Mouse (Mus musculus): Measurements from ENCODE around the gene N4bp2.

The N4bp2 gene

DNA sequence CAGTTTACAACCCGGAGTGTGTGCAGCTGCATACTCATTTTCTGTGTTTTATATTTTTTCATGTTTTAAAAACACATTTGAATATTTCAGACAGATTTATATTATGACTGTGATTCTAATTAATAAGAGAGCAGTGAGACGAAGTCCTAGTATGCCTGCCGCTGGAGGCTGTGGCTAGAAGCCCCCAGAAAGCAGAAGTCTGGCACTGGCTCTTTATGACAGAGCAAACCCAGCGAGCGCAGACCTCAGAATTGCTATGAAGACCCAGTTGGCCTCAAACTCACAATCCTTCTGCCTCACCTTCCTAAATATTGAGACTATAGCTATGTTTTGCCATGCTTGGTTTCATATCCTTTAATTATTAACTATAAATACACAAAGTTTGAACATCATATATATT lies 64.9 kb downstream of the N4bp2 start:
- DNase-seq (ENCODE audit: low read depth, low spot score) = no peak

DNA sequence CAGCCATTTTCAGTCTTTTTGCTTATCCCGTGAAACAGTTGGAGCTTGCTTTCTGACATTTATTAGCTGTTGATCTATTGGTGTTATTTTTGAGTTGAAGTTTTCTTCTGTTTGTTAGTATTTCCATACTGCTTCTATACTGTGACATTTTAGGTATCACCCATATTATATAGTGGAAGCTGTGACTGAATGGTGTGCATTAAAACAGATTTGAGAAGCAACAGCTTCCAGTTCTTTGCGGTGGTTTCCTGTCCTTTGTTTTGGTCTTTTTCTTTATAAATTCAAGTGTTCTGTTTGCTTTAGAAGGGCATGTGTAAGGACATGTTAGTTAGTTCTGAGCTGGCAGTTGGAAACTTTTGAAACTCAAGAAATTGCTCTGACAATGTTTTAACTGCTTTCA lies 65.7 kb downstream of the N4bp2 start:
- no peak for DNase-seq (ENCODE audit: low read depth, low spot score)

DNA sequence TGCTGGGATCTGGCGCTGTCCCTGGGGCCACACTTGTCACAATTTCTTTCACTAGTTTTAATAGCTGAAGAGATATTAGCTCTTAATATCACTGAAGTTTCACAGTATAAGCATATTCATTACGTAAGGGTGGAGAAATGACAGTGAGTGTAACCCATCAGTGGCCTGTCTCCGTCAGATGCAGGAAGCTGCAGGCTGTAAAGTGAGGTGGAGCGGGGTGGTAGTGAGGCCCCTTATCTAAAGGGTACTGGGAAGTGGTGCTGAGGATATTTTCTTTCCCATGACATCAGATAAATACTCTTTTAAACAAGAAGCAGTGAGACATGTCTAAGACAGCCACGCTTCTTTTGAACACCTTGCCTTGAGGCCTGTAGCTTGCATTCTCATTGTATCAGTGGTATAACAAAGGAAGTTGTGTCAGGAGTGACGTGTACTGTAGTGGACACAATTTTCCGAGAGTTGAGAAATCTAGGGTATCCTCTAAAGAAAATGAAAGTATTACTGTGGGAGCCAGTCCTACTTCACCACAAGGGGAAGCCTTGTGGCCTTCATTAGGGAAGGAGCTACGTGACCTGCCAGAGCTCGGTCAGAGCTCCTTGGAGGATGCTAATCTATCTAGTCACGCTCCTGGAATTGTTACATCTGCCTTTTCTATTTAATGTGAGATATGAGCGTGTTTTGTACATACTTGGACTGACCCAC lies 68.7 kb downstream of the N4bp2 start:
- no peak for DNase-seq (ENCODE audit: low read depth, low spot score)

DNA sequence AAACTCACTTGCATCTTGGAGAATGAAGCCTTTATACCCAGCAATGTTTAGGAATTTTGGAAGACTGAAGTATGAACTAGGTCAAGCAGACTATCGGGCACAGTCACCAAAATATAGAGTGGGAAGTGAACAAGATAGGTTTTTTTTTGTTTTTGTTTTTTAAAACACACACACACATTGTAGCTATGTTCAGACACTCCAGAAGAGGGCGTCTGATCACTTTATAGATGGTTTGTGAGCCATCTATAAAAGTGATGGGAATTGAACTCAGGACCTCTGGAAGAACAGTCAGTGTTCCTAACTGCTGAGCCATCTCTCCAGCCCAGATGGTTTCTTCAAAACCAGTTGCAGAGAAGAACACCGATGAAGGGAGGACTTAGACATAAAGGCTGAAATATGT lies 69.8 kb downstream of the N4bp2 start:
- DNase-seq (ENCODE audit: low read depth, low spot score) = no peak

DNA sequence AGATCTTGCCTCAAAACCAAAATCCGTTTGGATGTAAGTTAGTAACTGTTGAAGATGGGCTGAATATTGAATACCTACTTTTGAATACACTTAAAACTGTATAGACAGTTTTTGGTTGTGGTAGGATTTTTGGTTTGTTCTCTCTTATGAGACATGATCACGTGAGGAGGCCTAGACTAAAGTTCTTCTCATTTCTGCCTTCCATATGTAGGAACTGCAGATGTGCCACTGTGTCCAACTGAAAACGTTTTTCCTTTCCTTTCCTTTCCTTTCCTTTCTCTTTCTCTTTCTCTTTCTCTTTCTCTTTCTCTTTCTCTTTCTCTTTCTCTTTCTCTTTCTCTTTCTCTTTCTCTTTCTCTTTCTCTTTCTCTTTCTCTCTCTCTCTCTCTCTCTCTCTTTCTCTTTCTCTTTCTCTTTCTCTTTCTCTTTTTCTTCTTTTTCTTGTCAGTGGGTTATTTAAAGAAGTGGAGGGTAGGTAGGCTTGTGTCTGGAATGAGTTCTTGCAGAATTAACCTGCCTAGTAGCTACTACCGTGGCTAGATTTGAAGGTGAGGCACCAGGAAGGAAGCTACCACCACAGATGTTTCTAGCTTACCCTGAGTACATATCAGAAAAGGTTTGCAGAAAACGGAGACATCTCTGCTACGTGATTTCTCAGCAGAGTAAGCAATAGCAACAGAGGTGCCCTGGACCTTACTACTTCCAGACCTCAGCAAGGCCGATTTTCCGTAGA lies 70.6 kb downstream of the N4bp2 start:
- DNase-seq (ENCODE audit: low read depth, low spot score) = peak; percentile 55

DNA sequence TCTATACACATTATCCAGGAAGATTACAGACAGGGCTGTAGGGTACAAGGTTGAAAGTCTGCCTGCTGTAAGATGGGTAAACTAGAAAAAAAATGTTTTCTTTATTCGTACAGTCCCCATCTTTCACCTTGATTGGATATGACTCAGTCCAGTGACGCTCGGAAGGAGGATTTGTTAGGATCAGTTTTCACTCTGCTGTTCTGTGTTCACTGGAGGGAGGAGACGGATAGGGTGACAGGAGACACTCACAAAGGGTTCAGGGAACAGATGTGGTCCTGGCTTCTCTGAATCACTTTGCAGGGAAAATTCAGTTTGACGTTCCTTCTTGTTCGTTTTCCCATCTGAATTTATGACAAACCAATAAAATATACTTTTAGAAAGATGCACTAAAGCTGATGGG lies 74.7 kb downstream of the N4bp2 start:
- no peak for DNase-seq (ENCODE audit: low read depth, low spot score)

DNA sequence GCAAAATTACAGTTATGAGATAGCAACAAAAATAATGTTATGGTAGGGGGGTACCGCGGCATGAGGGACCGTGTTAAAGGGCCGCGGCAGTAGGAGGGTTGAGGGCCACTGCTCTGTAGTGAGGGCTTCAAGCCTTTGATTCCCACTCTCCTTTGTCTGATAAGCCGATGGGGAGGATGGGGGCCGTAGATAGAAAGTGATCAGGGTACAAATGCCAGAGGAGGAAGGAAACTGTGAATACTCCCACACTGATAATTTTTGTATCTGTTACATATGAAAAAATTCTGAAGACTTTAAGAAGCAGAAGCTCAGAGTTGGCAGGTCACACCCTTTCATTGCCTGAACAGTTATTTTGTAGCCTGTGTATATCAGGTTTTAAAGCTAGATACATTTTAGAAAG lies 79.6 kb downstream of the N4bp2 start:
- no peak for DNase-seq (ENCODE audit: low read depth, low spot score)

DNA sequence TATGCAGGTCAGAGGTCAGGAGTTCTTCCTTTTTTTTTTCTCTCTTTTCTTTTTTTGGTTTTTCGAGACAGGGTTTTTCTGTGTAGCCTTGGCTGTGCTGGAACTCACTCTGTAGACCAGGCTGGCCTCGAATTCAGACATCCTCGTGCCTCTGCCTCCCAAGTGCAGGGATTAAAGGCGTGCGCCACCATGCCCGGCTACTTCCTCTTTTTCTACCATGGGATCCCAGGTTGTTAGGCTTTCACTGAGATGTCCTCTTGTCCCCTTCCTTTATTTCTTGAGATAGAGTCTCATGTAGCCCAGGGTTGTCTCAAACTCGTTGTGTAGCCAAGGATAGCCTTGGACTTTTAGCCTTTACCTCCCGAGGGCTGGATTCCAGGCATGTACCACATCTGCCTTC lies 83.2 kb downstream of the N4bp2 start:
- DNase-seq (ENCODE audit: low read depth, low spot score) = no peak

DNA sequence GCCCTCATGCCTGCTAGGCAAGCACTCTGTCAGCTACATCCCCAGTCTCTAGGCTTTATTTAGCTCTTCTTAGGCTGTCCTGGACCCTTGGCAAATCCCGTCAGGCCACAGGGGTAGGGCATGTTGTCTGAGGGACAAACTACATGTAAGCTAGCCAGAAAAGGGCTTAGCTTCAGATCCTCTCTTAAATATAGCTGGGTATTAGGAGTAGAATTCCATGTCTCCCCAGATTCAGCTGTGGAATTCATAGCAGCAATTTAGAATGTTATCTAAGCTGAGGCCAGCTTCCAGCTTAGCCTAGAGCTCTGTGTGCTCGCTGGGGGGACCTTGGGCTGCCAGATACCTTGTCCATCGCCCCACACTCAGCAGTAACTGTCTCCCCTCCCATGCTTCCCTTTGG lies 83.6 kb downstream of the N4bp2 start:
- no peak for DNase-seq (ENCODE audit: low read depth, low spot score)

DNA sequence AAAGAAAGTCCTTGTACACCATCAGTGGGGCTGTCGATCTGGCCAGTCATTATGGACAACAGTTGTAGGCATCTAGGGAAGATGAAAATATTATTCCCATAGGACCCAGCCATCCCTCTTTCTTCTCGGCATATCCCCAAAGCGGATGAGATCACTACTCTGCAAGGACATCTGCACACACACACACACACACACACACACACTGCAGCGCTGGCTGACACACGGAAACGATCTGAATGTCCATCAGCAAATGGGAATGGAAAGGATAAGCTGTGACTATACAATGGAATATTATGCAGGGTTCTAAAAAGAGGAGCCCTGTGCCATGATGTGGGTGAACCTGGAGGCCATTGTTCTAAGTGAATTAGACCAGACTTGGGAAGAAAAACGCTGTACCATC lies 84.3 kb downstream of the N4bp2 start:
- DNase-seq (ENCODE audit: low read depth, low spot score) = no peak

DNA sequence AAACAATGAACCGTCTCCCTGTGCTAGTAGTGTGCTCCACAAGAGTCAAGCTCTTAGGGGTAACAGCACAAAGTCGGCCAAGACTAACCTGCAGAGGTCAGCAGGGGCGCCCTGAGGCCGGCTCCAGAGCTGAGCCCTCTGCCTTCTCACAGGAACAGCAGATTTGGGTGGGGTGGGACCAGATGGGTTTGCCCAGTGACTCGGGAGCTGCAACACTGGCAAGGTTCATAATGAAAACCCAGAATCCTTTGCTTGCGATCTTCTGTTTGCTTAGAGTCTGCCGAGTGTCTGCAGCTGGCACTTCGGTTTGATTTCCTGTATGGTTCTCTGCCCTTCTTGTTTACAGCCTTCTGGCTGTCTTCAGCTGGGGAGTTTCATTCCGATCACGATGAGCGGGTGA lies 87.4 kb downstream of the N4bp2 start:
- peak; percentile 77 for DNase-seq (ENCODE audit: low read depth, low spot score)

DNA sequence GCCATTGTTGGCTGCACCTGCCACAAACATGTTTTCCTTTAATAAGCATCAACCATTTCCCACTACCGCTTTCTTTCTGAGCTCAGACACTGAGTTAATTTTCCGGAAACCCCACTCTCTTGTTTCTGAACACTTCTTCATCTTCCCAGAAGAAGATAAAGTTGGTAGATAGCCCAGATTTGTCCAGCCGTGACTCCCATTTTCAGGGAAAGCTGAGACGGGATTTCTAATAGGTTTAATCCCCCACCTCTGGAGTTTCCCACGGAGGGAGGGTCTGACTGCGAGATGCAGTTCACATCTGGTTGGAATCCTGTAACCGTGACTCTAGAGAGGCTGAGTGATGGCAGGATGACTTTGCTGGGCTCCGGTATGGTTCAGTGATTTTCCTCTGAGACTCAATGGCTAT lies 91.5 kb downstream of the N4bp2 start:
- peak; percentile 20 for DNase-seq (ENCODE audit: low read depth, low spot score)

DNA sequence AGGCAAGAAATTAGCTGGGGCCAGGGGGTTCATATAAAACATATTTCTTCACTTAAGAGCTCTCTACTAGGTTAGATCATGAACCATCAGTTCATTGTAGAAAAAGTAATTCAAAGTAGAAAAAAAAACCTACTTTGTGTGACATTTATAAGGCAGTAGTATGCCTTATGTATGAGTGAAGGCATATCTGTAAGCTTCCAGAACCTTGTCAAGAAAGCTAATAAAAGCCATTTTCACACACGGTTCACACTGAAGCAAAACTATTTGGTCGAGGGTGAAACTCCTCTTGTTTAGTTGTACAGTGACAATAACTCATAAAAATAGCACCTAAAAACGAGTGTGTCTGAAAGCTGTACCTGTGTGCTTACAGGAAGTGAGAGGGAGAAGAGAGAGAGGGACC lies 92.2 kb downstream of the N4bp2 start:
- peak; percentile 22 for DNase-seq (ENCODE audit: low read depth, low spot score)

DNA sequence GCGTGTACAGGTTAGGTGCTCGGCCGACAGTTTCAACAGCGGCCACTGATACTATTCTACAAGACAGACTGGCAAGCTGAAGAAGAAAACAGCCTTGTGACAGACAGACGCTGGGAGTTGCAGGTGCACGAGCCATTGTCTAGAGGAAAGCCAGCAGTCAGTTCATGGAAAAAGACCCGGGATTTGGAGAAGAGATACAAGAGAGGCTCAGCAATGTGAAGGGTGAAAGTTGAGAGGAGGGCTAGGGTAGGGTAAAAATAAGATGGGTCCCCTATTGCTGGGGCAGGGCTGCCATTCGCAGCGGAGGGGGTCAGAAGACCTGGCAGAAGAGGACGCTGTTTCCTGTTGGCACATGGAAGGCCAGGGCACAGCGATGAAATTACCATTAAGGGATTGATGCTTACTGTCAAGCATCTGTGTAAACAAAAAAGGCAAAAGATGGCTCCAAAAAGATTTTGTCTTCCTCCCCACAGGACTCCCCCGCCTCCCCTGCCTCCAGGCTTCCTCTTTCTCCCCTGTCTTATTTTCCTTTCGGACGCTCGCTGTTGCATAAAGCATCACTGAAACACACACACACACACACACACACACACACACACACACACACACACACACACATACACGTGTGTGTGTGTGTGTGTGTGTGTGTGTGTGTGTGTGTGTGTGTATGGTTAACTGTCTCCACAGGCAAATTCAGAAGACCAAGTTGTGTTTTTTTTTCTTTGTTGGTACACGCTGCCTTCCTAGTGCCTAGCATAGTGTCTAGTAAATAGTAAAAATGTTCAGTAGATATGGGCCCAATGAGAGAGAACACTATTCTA lies 93.5 kb downstream of the N4bp2 start:
- peak; percentile 57 for DNase-seq (ENCODE audit: low read depth, low spot score)

DNA sequence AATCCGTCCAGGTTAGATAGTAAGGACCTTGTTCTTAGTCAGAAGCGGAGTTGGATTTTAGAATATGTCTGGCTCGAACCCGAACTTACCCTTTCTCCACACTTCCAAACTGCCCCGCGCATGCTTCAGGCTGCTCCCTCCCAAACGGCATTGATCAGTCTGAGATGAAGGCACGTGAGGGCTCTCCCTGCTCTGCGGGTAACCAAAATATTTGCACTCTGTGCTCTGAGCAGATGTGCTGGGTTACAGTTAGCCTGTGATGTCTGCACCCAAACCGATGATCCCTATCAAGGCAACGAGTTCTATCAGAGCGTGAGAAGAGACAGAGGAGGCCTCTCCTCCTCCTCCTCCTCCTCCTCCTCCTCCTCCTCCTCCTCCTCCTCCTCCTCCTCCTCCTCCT lies 94.6 kb downstream of the N4bp2 start:
- peak; percentile 81 for DNase-seq (ENCODE audit: low read depth, low spot score)

DNA sequence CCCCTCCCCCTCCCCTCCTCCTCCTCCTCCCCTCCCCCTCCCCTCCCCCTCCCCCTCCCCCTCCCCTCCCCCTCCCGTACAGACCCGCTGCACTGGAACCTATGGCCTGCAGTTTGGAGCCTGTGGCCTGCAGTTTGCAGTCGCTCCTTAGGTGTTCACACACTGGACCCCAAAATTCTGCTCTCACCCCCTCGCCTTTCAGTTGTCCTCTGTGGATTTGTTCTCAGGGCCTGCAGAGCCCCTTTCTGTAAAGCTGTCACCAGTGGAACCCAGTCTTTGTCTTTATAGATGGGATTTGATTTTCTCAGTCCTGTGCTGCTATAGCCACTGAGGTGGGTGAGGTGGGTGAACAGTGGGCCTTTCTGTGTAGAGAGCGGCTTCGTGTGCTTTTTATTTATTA lies 95.0 kb downstream of the N4bp2 start:
- DNase-seq (ENCODE audit: low read depth, low spot score) = peak; percentile 40

DNA sequence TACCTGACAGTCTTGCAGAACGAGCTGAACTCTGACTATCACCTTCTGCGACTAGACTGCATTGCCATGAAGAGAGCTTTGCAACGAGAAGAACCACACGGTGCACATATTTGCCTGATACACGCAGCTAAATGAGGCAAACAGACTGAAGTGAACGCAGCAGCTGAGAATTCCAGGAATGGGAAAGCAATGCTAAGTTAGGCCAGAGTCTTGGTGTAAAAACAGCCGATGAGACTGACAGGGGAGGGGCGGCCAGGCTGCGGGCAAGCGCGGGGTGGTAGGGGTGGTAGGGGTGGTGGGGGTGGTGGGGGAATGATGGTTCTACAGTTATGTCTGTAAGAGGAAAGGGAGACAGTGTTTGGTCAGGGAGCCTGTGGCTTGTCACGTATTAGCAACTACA lies 95.6 kb downstream of the N4bp2 start:
- peak; percentile 45 for DNase-seq (ENCODE audit: low read depth, low spot score)

DNA sequence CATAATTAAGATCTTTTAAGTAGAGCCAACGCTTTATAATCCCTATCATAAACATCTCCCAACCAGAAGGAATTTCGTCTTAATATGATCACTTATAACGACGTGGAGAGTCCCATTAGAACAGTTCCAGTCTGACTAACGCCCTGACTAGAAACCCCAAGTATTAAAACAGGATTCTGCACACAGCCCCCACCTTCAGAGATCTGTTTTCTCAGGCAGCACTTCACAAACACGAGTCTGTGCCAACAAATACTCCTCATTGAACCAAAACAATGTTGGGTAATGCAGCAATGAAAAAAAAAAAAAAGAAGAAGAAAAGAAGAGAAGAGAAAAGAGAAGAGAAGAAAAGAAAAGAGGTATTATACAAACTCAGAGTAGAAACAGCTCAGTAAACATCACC lies 96.1 kb downstream of the N4bp2 start:
- DNase-seq (ENCODE audit: low read depth, low spot score) = peak; percentile 31

DNA sequence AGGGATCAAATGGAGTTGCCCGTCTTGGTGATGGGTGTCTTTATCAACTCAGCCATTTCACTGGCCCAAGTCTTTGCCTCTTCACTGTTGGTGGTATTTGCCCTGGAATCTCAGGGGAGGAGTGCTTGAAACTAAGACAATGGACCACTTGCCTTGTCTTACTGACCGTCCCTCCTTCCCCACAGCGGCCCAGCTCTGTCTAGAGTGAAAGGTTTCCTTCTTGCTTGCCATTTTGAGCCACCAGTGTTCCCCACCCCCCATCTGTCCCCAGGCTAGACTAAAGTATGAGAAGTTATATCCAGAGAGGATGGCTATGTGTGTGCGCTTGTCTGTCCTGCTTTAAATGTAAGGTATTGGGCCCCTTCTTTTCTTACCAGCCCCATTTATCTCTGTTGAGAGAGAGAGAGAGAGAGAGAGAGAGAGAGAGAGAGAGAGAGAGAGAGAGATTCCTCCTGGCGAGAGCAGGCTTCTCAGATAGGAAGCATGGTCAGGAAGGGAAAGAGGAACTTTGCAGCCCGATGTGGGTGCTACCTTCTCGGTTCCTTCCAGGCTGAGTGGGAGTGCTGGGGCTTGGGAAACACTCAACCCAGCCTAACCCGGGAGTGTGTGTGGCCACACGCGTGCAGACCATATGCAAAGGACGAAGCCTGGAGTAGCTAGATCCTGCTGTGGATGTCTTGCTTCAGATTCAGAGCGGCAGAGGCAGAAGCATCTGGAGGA lies 97.1 kb downstream of the N4bp2 start:
- peak; percentile 44 for DNase-seq (ENCODE audit: low read depth, low spot score)

DNA sequence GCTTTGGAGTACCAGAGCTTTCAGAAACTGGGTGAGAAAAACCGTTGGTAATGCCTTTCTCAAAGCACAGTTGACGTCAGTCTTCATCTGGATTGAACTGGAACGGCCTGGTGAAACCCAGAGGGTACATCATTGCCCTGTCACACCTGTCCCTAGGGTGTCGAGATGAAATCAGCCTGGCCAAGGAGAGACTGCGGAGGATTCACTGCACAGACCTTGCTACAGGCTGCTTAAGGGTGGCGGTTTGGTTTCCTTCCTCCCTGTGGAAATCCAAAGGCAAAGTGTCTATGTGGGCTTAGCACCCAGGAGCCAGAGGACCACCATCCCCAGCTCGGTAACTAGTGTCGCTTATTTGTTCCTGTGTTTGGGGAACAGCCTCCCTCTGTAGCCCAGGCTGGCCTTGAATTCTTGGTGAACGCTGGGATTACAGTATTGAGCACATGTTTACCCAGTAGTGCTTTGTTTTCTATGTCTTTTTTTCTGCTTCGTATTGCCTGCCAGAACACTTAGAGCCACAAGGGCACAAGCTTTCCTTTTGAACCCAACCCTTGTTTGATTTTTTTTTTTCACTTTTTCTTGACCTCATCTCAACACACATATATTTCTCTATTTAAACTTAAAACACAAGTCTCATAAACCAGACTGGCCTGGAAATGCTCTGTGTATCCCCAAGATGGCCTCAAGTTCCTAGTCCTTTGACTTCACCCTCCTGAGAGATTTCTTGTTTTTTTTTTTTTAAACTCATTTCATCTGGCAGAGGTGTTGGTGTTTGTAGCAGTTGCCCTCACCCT lies 98.0 kb downstream of the N4bp2 start, which contains the start of gene Rhoh:
Gene Rhoh (plus strand): TSS at position 60 of the 791 bp plus-strand sequence.
- peak; percentile 67 for DNase-seq (ENCODE audit: low read depth, low spot score)
